Mouse (Mus musculus) heart, adult 2 months (tissue): ENCODE measurements around the gene Lsp1. TPM values are rescaled to one million over a fixed set of nuclear protein-coding genes. Genes with fewer than 3 reads are reported as not detected.

Source experiments
- DNase-seq, 2 experiments: peaks; one replicate each; pipeline ENCODE4 v3.0.0; 2021
- H3K27ac ChIP-seq: fragments of 200-600 bp; 2 replicates; pipeline ENCODE4 v1.8.1; 2022
- H3K27me3 ChIP-seq: fragments of 200-500 bp; 2 replicates; pipeline ENCODE4 v1.6.1; 2012; ENCODE audit warnings: mild to moderate bottlenecking, low read length, inconsistent platforms, mixed read lengths; ENCODE audit not compliant: control insufficient read depth, insufficient read depth
- H3K36me3 ChIP-seq: fragments of 200-500 bp; 2 replicates; pipeline ENCODE4 v1.6.1; 2012; ENCODE audit warnings: low read length, inconsistent platforms; ENCODE audit not compliant: control insufficient read depth, insufficient read depth
- H3K4me1 ChIP-seq: fragments of 200-500 bp; 2 replicates; pipeline ENCODE4 v1.6.1; 2011; ENCODE audit warnings: low read length; ENCODE audit not compliant: control insufficient read depth, insufficient read depth
- H3K4me3 ChIP-seq: fragments of 200-600 bp; 2 replicates; pipeline ENCODE4 v1.8.1; 2022
- H3K79me2 ChIP-seq: fragments of 200-500 bp; replicated peaks from 2 replicates; pipeline ENCODE4 v1.6.1; 2012; ENCODE audit warnings: mild to moderate bottlenecking, inconsistent platforms, low read length, moderate library complexity, mixed read lengths; ENCODE audit not compliant: control insufficient read depth, insufficient read depth
- H3K9ac ChIP-seq: fragments of 200-500 bp; 2 replicates; pipeline ENCODE4 v1.6.1; 2012; ENCODE audit warnings: low read depth, mild to moderate bottlenecking, control low read depth, inconsistent platforms, low read length, mixed read lengths
- CTCF ChIP-seq: fragments of 200-600 bp; IDR thresholded peaks from 2 replicates; pipeline ENCODE4 v1.8.1; 2022; ENCODE audit warnings: antibody characterized with exemption, mild to moderate bottlenecking, moderate library complexity
- EP300 ChIP-seq: fragments of 200-500 bp; IDR thresholded peaks from 2 replicates; pipeline ENCODE4 v1.6.1; 2011; ENCODE audit warnings: low read depth, low read length, control low read depth; ENCODE audit not compliant: insufficient read depth
- POLR2A ChIP-seq: fragments of 200-500 bp; IDR thresholded peaks from 2 replicates; pipeline ENCODE4 v1.6.1; 2011; ENCODE audit warnings: mild to moderate bottlenecking, low read depth, low read length, control low read depth; ENCODE audit not compliant: insufficient read depth
- WGBS: fragments of 180-500 bp; shearing (Covaris S2); methylation state at CpG from one replicate; pipeline ENCODE4 v1.1.7; 2018; 5-methylcytosine and 5-hydroxymethylcytosine counted together
- intact Hi-C: fragments of 180-260 bp; cut with DNase I; formaldehyde crosslinking; loops from one replicate; pipeline ENCODE4 v1.15.1; 2025
- polyA plus RNA-seq: library from polyadenylated mRNA; depleted of rRNA; stranded (reverse); fragments of >200 nt; gene quantifications from 2 replicates; pipeline ENCODE4 v1.2.3, GENCODE M21; 2012
- total RNA-seq, 2 experiments: library from RNA; stranded (reverse); gene quantifications; 2 replicates each; pipeline ENCODE4 v1.2.3; 2021

Lsp1 gene
- total and polyA plus RNA-seq, 3 experiments: 28.4 to 96.6 (median 35.0) TPM

DNA sequence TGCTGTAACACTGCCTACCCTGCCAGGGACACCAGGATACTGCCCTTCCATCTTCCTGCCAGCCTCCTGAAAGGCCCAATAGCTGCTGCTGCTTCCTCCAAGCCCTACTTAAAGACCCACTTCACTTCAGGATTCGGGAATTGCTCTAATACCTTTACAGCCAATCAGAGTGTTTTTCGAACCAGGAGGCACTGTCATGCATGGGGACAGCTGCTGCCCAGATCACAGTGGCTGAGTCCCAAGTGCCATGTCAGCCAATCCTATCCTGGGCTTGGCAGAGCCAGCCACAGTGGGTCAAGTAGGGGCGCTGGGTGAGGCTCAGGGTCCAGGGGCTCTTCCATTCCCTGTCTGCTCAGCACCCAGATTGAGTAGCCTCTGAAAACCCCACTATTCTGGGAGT lies 35.5 kb downstream of the Lsp1 start:
- intact Hi-C loops: loop anchor here (2.0 to 5.0 kb wide), 2 partner anchors 15 to 179 kb away; no protein-coding TSS in a partner anchor
- WGBS: 60% methylated on average over 3 of the region's 3 CpGs
- H3K27me3 ChIP-seq: no peaks in the 10 kb centered on the region
- peak; percentile 40 to 65 for DNase-seq
- no peaks in the 10 kb centered on the region for H3K79me2 ChIP-seq
- H3K36me3 ChIP-seq: no peaks in the 10 kb centered on the region
- no peak overlapping the region for H3K4me3 ChIP-seq
- H3K4me1 ChIP-seq: peaks cover 3% of the 10 kb centered on the region; the same call in 1 of the 2 replicates
- H3K9ac ChIP-seq: no peak overlapping the region
- peak overlapping the region; percentile 67 for H3K27ac ChIP-seq
- peak; percentile 63; the same call in 1 of the 2 replicates for TF ChIP-seq EP300
- TF ChIP-seq POLR2A: peak; percentile 15; the same call in 1 of the 2 replicates
- TF ChIP-seq CTCF: no peak

DNA sequence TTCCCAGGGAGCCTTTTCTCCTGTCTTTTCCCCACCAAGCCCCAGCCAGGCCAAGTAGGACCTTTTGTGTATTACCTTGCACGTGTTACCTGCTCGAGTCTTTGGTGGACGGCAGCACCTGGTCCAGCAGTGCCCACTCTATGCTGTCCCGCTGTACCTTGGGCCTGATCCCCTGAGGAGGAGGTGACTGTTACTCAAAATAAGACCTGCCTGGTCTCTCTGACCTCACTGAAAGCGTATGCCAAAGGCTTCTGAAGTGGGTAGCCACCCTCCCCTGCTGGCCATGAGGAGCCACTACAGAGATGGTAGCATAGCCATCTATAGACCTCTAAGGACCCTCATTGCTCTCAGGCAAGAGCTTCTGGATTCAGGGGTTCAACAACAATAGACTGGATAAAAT lies 36.2 kb downstream of the Lsp1 start:
- DNase-seq: peak; percentile 45 to 46

DNA sequence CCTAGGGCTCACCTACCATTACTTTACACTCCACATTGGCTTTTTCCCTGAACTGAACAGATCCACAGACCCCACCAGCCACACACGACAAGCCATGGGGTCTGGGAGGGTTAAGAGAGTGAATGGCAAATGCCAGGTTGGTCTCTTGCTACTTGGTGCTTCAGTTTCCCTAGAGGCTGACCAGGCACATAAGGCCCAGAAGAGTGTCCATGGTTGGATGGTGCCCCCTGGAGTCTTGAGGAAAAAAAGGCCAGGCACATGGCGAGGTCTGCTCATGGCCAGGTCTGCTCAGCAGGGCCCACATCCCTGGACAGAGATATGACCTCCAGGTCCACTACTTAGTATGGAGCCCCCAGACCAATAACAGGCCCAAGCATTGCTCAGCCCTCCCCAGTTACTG lies 37.2 kb downstream of the Lsp1 start:
- Histone ChIP-seq H3K36me3 (no peaks in the 10 kb centered on the region), H3K4me3 (no peak overlapping the region), H3K4me1 (peaks cover 3% of the 10 kb centered on the region; the same call in 1 of the 2 replicates), H3K27ac (no peak overlapping the region), H3K9ac (no peak overlapping the region), H3K79me2 (no peaks in the 10 kb centered on the region), H3K27me3 (no peaks in the 10 kb centered on the region)
- 83% methylated on average over 2 of the region's 2 CpGs for WGBS
- TF ChIP-seq CTCF (peak; percentile 78), EP300 (peak; percentile 74), POLR2A (no peak)
- intact Hi-C loops: loop anchor here (1.0 to 5.0 kb wide), 4 partner anchors 17 to 180 kb away; no protein-coding TSS in a partner anchor
- DNase-seq: peak; percentile 68 to 71

More for the DNA sequence above, 36.2 kb downstream of the Lsp1 start:
- Histone ChIP-seq H3K27ac (peak overlapping the region; percentile 67), H3K36me3 (no peaks in the 10 kb centered on the region), H3K79me2 (no peaks in the 10 kb centered on the region), H3K4me1 (peaks cover 3% of the 10 kb centered on the region; the same call in 1 of the 2 replicates), H3K27me3 (no peaks in the 10 kb centered on the region), H3K4me3 (no peak overlapping the region), H3K9ac (peak overlapping the region; percentile 43; the same call in 1 of the 2 replicates)
- 69% methylated on average over 5 of the region's 5 CpGs for WGBS
- intact Hi-C loops: loop anchor here (1.0 to 5.0 kb wide), 3 partner anchors 16 to 179 kb away; no protein-coding TSS in a partner anchor
- 0 out of 2 replicates have a peak, but pooled peaks have one; percentile 35 for TF ChIP-seq EP300
- TF ChIP-seq CTCF: peak; percentile 89
- peak; percentile 53; the same call in 1 of the 2 replicates for TF ChIP-seq POLR2A

DNA sequence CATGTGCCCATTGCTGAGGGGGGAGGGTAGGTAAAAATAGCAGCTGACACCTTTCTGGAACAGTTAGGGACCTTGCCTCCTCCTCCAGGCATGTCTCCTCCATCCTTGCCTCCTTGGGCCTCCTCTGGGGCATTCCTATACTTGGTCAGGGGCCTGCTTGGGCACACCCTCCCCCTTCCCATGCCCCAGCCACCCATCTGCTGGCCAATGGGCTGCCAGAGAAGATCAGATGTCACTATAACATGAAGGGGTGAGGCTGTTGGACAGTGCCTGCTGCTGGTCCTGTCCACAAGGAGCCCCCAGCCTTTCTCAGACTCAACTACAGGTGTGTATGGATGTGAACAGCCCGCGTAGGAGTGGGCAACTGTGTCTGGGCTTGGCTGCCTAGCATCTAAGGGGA lies 38.0 kb downstream of the Lsp1 start, which contains the start of gene Tnnt3:
TSS of gene Tnnt3 (plus strand) at position 262 of the 400 bp plus-strand sequence.
- Histone ChIP-seq H3K9ac (no peak within 1 kb of the TSS), H3K79me2 (no peaks in the 10 kb centered on the region), H3K4me3 (no peak within 1 kb of the TSS), H3K36me3 (no peaks in the 10 kb centered on the region), H3K27ac (no peak within 1 kb of the TSS), H3K4me1 (peaks cover 3% of the 10 kb centered on the region; the same call in 1 of the 2 replicates), H3K27me3 (no peaks in the 10 kb centered on the region)
- WGBS: 87% methylated on average over 2 of the region's 2 CpGs
- TF ChIP-seq POLR2A (no peak), EP300 (no peak), CTCF (no peak)
- intact Hi-C loops: loop anchor here (2.0 to 5.0 kb wide), 2 partner anchors 164 to 181 kb away; no protein-coding TSS in a partner anchor
- no peak for DNase-seq

DNA sequence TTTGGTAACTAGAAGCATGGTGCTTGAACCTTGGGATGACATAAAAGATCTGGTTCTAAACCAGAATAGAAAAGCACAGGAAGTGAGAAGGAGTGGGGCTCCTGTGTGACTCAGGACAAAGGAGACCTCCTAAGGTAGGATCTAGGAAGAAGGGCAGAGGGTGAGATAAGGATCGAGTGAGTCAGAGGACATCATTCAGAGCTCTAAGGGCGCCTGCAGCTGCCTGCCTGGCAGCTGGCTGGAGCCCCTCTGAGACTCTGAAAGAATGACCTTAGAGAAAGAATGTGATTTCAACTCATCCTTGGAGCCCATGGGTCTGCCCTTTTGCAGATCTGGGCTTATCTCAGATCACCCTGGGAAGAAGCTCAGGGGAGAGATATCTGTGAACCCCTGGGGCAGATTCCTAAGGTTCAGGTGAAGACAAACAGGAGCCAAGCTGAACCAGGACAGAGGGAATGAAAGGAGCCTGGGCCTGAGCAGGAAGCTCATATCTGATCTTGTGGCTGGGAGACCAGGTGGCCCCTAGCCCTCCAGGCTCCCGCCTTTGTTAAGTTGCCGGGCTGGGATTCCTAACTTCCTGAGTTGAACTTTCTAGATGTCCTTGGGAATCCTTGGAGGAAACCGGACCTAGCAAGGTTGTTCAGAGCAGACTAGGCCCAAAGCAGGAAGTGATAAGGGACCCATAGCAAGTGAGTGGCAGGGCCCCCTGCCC lies 38.6 kb downstream of the Lsp1 start:
- no peak for TF ChIP-seq EP300
- peaks cover 3% of the 10 kb centered on the region; the same call in 1 of the 2 replicates for H3K4me1 ChIP-seq
- no peak overlapping the region for H3K4me3 ChIP-seq
- H3K27me3 ChIP-seq: no peaks in the 10 kb centered on the region
- H3K9ac ChIP-seq: no peak overlapping the region
- no peaks in the 10 kb centered on the region for H3K79me2 ChIP-seq
- 51% methylated on average over 5 of the region's 5 CpGs for WGBS
- no peak overlapping the region for H3K27ac ChIP-seq
- intact Hi-C loops: loop anchor here (2.0 to 5.0 kb wide), 2 partner anchors 164 to 182 kb away; no protein-coding TSS in a partner anchor
- no peaks in the 10 kb centered on the region for H3K36me3 ChIP-seq
- DNase-seq: peak in 1 of 2 experiments; percentile 16

DNA sequence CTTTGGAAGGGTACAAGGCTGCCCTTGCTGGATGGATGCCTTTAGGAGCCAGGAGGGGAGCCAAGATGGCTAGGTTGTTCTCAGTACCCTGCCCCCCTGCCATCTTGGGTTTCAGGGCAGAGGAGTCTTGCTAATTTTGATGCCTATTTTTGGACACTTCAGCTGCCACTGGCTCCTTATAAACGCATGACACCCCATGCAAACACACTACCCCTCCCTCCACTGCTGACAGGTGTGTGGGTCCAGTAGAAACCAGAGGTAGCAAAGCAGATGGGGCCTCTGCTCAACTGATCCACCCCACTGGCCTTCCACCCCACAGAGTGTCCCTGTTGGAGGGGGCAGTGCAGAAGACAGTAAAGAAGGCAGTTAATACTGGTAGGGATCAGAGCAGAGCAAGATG lies 39.4 kb downstream of the Lsp1 start:
- no peak overlapping the region for H3K9ac ChIP-seq
- intact Hi-C loops: no loop called here
- TF ChIP-seq EP300 (no peak), POLR2A (no peak), CTCF (no peak)
- H3K79me2 ChIP-seq: no peaks in the 10 kb centered on the region
- H3K27ac ChIP-seq: no peak overlapping the region
- H3K4me1 ChIP-seq: peaks cover 3% of the 10 kb centered on the region; the same call in 1 of the 2 replicates
- H3K4me3 ChIP-seq: no peak overlapping the region
- DNase-seq: no peak
- no peaks in the 10 kb centered on the region for H3K36me3 ChIP-seq
- 66% methylated on average over 1 of the region's 1 CpGs for WGBS
- H3K27me3 ChIP-seq: no peaks in the 10 kb centered on the region
